Mouse (Mus musculus) CD4-positive helper T cell, adult 2 months (primary cell): ENCODE results near the gene Sgcd.
"Not testable (repeated sequence)": the region's sequence is repeated elsewhere in the genome, so short reads cannot be mapped to it uniquely, and the experiment has no call there.

Experiments used
- DNase-seq: peaks from one replicate; pipeline ENCODE4 v3.0.0-alpha.2; 2012; ENCODE audit warnings: low read depth, missing footprints, low spot score

Sgcd gene

DNA sequence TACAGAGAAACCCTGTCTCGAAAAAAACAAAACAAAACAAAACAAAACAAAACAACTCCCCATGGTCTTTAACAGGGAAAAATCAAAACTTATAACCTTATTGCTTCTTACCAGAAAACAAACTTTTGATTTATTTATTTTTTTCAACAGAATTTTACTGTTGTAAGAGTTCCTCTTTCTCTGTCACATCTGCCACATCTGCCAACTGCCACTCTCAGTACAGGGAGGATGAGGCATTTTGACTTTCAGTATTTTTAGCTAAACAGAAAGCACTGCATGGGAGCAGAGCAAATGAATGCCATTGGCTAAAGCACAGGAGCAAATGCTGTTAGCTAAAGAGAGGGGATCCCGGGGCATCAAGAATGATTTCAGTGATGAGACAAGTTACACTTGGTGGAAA lies 528.6 kb downstream of the Sgcd start:
- no peak for DNase-seq

DNA sequence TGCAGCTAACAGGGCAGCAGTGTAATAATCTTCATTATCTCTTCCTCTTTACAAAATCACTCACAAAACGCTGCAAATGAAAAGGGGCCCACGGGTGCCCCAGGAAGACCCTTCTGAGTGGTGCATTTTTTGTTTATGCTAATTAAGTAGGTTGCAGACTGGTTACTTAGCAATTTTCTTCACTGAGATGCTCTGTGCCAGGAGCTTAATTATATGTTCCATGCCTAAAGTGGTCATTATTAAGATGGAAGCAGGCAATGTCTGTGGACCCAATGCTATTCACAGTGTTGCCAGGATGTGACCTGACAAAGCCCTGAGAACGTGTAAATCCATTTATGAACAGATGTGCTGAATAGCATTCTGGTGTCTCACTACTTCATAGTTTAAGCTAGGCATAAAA lies 529.6 kb downstream of the Sgcd start:
- no peak for DNase-seq

DNA sequence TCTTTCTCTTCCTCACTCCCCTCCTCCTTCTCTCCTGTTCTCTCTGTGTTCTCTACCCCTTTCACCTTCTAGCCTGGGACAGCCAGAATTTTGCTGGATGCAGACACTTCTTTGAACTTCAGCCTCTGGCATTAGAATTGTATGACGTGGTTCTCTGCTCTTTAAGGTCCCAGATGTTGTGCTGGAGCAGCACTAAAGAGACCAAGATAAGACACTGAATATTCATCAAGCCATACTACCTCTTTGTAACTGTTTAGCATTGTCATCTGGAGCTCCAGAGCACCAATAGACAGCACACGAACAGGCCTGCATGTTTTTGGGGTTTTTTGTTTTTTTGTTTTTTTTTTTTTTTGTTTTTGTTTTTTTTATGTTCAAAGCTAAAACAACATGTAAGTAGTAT lies 541.0 kb downstream of the Sgcd start:
- DNase-seq = no peak

DNA sequence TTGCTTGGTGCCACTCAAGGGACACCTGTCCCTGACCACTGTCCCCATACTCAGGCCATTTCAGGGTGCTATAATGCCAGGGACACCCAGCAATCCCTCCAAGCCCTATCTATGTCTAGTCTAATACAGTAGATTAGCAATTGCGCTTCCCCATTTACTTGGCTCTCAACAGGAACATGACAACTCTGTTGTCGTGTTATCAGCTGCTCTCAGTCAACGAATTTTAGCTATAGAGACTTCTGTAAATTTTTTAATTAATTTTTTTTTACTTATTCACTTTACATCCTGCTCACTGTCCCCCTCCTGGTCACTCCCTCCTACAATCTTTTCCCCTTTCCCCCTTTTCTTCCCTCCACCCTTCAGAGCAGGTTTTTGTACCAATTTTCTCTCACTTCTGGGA lies 542.4 kb downstream of the Sgcd start:
- no peak for DNase-seq

DNA sequence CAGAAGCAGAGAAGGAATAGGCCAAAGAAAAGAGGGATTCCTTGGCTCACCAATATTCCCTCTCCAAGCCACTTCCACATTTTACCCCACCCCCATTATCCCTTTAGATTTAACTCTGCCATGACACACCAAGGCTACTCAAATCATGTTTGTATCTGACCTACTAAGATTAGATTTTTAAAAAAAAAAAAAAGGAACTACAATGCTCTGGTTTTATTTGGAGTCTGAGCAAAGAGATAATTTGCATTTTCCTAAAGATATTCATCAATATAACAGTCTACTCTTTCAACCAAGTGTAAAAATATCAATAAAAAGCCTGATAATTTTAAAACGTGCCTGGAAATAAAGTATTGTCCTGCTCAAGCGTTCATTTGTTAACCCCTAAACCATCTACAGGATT lies 543.1 kb downstream of the Sgcd start:
- no peak for DNase-seq

DNA sequence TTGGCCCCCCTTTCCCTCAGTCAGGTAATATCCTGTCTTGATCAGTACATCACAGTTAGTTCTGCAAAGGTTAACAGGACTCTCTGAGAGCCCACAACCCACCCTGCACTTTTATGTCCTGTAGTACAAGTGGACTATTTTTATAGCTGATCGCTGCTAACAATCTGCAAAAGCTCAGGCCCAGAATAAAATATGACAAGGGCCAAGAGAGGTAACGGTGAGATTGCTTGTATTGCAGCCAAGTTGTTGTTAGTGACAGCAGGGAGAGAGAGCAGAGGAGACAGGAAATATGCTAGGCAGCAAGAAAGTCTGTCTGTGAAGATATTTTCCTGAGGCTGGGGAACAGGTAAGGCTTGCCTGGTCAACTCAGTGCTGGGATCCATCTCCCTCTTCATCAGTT lies 546.5 kb downstream of the Sgcd start:
- DNase-seq = no peak

DNA sequence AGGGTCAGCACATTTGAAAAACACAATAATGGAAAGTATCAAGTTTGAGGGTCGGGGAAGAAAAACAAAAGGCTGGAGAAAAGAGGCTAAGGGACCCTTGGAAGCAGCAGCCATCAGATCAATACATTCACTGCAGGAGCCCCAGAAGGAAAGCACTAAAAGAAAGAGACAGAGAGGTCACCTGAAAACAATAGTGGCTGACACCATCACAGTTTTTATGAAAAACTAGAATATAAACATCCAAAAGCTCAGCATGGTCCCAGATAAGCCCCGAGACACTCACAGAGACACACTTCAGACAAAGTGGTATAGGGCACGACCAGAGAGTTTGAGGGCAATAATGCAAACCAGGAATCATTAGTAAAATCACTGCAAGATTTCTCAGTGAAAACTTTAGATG lies 589.2 kb downstream of the Sgcd start:
- no peak for DNase-seq

DNA sequence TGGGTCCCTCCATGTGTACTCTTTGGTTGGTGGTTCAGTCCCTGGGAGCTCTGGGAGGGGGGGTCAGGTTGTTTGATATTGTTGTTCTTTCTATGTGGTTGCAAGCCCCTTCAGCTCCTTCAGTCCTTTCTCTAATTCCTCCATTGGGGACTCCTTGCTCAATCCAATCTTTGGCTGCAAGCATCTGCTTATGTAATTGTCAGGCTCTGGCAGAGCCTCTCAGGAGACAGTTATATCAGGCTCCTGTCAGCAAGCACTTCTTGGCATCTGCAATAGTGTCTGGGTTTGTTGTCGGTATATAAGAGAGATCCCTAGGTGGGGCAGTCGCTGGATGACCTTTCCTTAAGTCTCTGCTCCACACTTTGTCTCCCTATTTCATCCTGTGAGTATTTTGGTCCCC lies 598.0 kb downstream of the Sgcd start:
- DNase-seq = not testable (repeated sequence)

DNA sequence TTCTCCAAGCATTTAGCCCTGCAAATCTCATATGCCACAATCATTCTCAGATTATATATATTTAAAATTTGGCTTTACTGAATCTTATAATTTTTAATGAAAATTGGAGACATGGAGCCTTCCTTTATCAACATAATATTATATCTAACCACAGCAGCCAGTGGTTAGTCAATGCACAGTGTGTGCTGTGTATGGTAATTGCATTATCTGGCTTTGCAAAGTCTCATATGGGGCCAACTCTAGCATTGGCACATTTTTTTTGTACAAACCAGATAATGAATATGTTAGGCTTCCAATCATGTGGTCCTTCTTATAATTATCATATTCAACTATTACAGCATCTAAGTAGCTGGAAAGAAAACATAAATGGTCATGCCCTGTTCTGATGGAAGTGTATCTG lies 599.4 kb downstream of the Sgcd start:
- DNase-seq = no peak

DNA sequence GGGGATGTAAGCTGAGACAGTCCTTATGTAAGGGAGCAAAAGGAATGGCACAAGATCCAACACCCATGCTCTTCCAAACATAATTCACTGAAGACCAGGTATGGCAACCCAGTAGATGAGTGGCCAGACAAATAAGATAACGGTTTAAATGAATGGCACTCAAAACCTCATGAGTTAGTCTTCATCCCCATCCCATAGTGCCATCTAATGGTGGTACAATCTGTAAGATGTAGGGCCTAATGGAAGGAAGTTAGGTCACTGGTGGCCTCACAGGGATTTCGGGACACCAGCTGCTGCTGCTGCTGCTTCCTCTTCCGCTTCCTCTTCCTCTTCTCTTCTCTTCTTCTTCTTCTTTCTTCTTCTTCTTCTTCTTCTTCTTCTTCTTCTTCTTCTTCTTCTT lies 601.0 kb downstream of the Sgcd start:
- DNase-seq = no peak

DNA sequence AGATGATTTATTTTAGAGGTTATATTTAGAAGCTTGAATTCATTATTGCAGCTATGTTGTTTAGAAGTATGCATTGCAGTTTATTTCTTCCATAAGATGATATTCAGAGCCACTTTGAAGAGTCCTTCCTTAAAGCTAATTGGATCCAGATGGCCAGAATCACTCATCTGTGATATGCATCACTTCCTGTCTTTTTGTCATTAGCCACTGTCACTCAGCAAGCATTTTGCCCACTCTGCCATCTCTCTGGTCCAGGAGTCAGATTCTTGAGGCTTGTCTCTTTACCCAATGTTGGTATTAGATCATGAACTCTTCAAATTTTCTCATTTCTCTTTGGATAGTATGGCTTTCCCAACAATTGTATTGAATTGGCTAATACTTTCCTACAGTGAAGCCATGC lies 602.6 kb downstream of the Sgcd start:
- no peak for DNase-seq

DNA sequence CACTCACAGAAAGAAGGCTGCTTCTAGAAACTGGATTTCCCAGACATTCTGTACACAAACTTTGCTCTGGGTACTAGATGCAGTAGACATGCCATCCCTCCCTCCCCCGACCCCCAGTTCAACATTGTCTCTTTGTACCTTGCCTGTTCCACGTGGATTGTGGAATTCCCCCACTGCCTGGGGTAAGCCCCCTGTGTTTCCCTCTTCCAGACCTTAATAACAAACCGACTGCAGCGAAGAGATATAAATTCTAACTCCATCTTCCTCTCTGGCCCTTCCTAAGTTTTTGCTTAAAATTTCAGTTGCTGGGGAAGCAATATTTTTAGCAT lies 609.2 kb downstream of the Sgcd start:
- DNase-seq = no peak

DNA sequence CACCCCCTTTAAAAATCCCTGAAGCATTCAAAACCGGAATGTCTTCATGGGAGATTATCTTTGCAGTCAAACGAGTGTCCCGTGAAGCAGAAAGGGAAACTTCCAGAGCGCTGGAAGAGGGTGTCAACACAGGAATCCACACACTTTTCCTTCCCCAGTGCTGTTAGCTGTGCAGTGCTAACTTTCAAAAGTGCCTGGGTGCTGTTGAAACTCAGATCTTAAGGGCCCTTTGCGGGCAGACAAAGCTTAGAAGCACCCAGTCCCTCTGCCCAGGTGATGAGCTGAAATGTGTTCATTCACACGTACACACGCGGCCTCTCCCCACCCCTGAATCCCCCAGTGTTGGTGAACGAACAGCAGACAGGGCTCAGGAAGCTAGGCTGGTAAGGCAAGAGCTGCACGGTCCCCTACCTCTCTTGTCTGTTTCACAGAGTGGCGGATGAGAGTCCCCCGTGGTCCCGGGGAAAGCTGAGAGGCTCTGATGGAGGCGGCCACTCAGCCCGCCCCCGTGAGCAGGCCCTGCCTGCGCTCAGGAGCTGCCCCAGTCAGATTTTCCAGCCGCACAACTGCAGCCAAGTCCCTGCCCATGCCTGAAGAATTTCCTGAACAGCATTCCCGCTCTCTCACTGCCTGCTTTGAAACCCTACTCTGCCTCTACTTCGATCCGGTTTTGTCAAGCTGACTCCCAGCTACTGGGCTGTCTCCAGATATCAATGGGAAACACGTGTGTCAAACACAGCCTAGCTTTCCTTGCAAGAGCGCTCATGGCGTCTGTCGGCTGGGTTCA lies 609.7 kb downstream of the Sgcd start:
- no peak for DNase-seq

DNA sequence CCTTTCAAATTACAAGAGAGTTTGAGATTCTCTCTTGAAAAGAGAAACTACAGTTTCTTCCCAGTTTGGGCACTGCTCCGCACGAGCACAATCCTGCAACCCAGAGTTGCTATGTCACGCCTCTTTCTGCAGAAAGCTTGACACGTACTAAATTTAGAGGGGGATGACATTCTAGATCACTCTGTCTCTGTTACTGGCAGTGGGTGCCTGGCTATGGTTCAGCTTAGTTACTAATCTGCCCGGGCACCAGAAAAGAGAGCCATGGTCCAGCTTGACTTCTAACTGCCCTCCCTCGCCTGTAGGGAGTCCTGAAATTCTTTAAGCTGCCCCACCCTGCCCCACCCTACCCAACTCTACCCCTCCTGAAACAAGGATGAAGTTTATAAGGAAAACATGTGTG lies 611.3 kb downstream of the Sgcd start:
- DNase-seq = no peak

DNA sequence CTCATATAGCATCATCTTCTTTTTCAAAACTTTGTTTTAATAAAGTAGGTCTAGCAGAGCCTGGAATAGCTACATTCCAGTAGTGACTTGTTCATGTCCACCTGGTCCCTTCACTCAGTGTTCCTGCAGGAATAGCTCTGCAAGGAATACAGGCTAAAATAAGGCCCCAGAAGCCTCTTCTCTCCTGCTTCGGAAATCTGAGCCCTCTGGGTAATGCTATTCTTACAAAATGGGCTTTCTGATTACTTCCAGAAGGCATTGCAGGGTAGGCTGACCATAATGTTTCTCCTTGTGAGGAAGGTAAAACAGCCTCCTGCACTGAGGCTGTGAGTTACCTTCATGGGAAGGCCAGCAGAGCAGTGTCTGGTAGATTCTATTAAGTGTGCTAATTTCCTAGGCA lies 611.9 kb downstream of the Sgcd start:
- DNase-seq = no peak

DNA sequence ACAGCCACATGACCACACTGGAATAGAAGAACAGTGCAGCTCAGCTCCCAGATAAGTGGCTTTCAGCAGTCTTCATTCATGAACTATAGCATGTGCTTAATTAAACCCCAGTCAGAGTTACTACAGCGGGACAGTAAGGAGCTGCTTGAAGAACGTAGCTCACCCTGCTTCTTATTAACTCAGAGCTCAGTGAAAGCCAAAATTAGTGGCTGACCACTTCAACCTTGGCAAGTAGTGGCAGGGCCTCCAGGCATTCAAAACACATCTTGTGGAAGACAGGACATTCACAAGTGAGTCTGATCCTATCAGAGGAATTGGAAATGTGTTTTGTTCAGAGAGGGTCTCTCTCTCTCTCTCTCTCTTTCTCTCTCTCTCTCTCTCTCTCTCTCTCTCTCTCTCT lies 617.2 kb downstream of the Sgcd start:
- DNase-seq = no peak

DNA sequence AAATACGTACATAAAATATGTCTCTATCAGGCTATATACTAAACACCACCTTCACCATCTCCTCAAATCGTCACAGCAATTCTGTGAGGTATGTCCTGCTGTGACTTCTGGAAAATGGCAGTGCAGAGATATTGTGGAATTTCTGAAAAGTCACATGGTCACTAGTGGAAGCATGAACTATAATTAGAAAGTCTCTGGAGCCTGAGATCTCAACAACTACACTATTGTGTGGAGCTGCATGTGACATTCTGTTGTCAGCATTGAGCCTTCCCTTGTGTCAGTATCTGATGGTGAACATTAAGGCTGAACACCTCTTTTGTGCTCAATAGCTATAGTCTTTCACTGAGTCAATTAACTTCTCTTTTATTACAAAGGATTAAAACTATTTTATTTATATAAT lies 637.2 kb downstream of the Sgcd start:
- DNase-seq = no peak

DNA sequence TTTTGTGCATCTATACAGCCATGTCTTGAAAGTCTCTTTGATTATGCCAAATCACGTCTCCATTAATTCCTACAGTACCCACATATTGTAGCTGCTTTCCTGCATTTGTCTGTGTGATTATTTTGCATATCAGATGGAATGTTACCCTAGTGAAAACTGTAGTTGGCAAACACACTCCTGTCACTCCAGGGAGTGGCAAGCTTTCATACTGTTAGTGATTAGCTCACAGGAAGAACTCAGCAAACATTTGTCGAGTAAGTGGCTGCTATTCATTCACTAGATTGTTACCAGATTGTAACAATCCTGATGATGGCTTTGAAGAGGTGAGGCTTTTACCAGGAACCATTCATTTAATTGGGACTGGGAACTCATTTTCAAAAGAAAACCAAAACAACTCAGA lies 645.3 kb downstream of the Sgcd start:
- no peak for DNase-seq

DNA sequence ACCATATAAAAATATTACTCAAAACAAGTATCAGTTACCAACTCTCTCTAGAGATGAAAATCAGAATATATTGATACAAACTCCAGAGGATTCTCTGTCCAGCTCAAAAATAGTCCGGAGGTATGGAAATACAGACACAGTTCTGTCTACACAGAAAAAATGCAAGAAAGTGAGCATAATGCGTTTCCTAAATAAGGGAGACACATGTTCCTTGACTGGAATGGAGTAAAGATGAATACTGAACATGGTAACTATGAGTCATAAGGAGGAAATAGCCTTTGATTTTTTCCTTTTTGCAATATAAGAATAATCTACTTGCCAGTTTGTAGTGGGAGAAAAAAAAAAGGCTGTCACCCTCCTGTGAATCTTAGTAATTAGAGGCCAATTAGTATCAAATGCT lies 655.1 kb downstream of the Sgcd start:
- no peak for DNase-seq

DNA sequence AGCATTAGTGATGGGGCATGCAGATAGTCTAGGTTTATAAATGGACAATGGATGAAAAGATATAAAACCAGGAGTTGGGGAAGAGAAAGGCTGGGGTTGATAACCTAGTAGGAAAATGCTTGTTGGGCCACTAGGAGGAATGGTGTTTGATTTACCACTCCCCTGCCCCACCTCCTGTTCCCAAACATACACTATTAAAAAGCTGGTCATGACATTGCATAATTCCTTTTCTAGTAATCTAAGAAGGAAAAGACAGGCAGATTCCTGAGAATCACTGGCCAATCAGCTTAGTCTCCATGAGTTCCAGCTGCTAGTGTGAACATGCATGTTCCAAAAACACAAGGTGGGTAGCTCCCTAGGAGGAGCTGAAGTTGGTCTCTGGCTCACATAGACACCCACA lies 683.2 kb downstream of the Sgcd start:
- no peak for DNase-seq

DNA sequence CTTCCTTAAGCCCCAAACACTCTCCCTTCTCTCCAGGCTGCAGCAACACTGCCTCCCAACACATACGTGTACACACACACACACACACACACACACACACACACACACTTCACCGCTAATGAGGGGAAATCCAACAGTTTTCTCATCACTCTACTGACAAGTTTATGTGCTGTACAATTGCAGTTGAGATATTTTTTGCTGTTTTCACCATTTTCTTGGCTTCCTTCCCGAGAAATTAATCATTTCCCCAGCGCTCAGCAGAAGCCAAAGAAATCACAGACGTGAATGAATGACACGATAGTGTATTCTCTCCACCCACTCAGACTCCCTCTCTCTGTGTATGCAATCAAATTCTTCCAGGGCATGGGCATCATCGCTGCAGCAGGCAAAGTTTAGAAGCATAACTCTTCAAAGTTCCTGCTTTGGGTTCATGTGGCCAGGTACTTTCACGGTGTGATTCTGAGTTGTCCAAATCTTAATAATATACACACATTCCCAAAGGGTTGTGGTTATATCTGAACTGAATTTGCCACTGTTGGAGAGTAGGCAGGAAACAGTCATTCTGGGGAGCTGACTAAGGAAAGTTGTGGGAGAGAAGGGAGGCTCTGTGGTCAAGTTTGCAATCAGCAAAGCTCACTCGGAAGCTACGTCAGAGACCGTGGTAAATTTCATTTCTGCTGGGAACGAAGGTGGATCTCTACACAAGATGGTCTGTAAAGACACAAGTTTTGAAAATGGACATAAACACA lies 683.9 kb downstream of the Sgcd start:
- no peak for DNase-seq

DNA sequence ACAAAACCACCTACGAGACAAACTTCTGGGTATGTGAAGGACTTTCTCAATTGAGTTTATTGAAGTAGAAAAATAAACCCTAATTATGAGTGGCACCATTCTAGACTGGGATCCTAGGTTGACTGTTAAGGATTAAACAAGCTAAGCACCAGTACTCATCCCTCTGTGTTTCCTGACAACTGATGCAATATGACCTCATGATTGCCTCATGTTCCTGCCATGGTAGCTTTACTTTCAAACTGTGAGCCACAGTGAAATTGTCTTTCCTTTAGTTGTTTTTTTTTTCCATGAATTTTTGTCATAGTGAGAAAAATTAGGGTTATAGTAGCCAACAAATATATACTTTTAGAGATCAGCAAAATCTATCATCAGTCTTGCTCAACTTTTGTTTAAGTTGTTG lies 689.0 kb downstream of the Sgcd start:
- no peak for DNase-seq

DNA sequence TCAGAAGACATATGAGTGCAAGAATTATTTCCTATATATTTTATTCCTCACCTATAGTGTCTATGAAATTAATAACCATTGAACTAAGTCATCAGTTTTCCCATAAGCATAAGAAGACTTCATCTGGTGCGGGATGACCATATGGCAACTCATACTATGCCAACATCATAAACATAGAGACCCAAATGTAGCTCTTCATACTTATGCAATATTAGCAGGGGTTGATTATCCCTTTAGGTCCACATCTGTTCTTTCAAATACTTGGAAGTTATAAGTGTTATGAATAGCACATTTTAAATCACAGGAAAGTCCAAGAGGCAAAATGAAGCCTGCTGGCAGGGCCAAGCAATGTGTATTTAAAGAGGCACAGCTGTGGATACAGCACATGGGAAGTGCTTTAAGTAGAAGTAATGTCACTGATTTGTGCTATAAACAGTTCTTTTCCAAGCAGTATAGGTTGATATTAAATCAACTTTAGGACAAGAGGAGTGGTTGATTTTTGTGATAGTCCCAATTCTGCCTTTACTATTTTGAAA lies 690.9 kb downstream of the Sgcd start:
- DNase-seq = no peak
